Mouse (Mus musculus) adrenal gland, postnatal 4 days (tissue): ENCODE data around the gene Tmem200a. TPM values are rescaled to one million over a fixed set of nuclear protein-coding genes. Genes with fewer than 3 reads are reported as not detected.

Source experiments
- DNase-seq, 2 experiments: peaks; one replicate each; pipeline ENCODE4 v3.0.0; 2021 to 2022; ENCODE audit warnings: low spot score in 2 of 2, mixed read lengths in 2 of 2
- long read RNA-seq, 2 experiments: library from polyadenylated mRNA; stranded (forward); transcript quantifications; one replicate each; pipeline ENCODE4 v2.0.0; 2021
- total RNA-seq, 2 experiments: library from RNA; stranded (reverse); gene quantifications; 2 replicates each; pipeline ENCODE4 v1.2.3; 2021

Tmem200a gene
- total RNA-seq: 10 to 100 TPM; 24.1 to 27.8 TPM
- long read RNA-seq, experiment 1, full-length matches to known transcripts: 3 of 4 reads
- long read RNA-seq, experiment 1, partial matches to known transcripts: 0 of 4 reads
- long read RNA-seq, experiment 1, other reads (novel, unspliced or antisense): 1 of 4 reads
- long read RNA-seq, experiment 2, full-length matches to known transcripts: 18 of 26 reads
- long read RNA-seq, experiment 2, partial matches to known transcripts: 1 of 26 reads
- long read RNA-seq, experiment 2, other reads (novel, unspliced or antisense): 7 of 26 reads

GRCm38 (mm10) chr10:26078521-26079142, at the start of gene Tmem200a:
Gene Tmem200a (minus strand): TSS chr10:26079052.
- peak; percentile 7 to 36 for DNase-seq

- DNase-seq: no peak
Observed at GRCm38 (mm10) chr10:26119822-26120183, 41.0 kb upstream of the Tmem200a start.

GRCm38 (mm10) chr10:26119067-26119821, 40.4 kb upstream of the Tmem200a start:
- no peak for DNase-seq

GRCm38 (mm10) chr10:26114409-26114808, 35.6 kb upstream of the Tmem200a start:
- no peak for DNase-seq

- DNase-seq: no peak
Observed at GRCm38 (mm10) chr10:26103330-26103982, 24.6 kb upstream of the Tmem200a start.

- no peak for DNase-seq
Observed at GRCm38 (mm10) chr10:26082081-26082480, 3.2 kb upstream of the Tmem200a start.

GRCm38 (mm10) chr10:26079678-26080077, 826 bp upstream of the Tmem200a start:
- DNase-seq: no peak

GRCm38 (mm10) chr10:26077671-26078481, 976 bp downstream of the Tmem200a start, which contains the start of gene Gm9767:
Gene Gm9767 (plus strand): TSS chr10:26078255.
- DNase-seq: no peak

- no peak for DNase-seq
Observed at GRCm38 (mm10) chr10:26076949-26077348, 1.9 kb downstream of the Tmem200a start.

GRCm38 (mm10) chr10:26071986-26072385, 6.9 kb downstream of the Tmem200a start:
- DNase-seq: no peak

GRCm38 (mm10) chr10:26063071-26063470, 15.8 kb downstream of the Tmem200a start:
- no peak for DNase-seq

- no peak for DNase-seq
Observed at GRCm38 (mm10) chr10:26059662-26060307, 19.1 kb downstream of the Tmem200a start.

- no peak for DNase-seq
Observed at GRCm38 (mm10) chr10:26051177-26051576, 27.7 kb downstream of the Tmem200a start.

- no peak for DNase-seq
Observed at GRCm38 (mm10) chr10:26034931-26035330, 43.9 kb downstream of the Tmem200a start.

GRCm38 (mm10) chr10:26018740-26019139, 60.1 kb downstream of the Tmem200a start:
- DNase-seq: no peak

GRCm38 (mm10) chr10:26014298-26014697, 64.6 kb downstream of the Tmem200a start:
- DNase-seq: no peak

- DNase-seq: no peak
Observed at GRCm38 (mm10) chr10:26008948-26009347, 69.9 kb downstream of the Tmem200a start.

GRCm38 (mm10) chr10:26005471-26005870, 73.4 kb downstream of the Tmem200a start:
- no peak for DNase-seq

- DNase-seq: no peak
Observed at GRCm38 (mm10) chr10:26000893-26001292, 78.0 kb downstream of the Tmem200a start.

GRCm38 (mm10) chr10:25999291-25999930, 79.4 kb downstream of the Tmem200a start:
- DNase-seq: no peak
